Mouse (Mus musculus): ENCODE measurements at regions not wholly inside any gene's neighbourhood (a gene's known extent, or its start where the extent isn't known, plus 50 kb on each side); places are given as distances from the start of the nearest gene placed in this dataset.

GRCm38 (mm10) chr4:98203129-98203528 is 180.0 kb downstream of the Tm2d1 start:
- TF ChIP-seq POLR2A (IDR thresholded peaks at IDR 0.05; ENCODE audit: control insufficient read depth, extremely low read depth, insufficient read depth, low read length, poor library complexity) = no peak
- TF ChIP-seq CTCF (IDR thresholded peaks at IDR 0.05; ENCODE audit: borderline replicate concordance, control insufficient read depth, extremely low read depth, insufficient read depth, low read length, poor library complexity) = no peak
- no peak for DNase-seq
- H3K4me3 ChIP-seq (ENCODE audit: control insufficient read depth, insufficient read depth, low read length) = no peak overlapping the region
- no peaks in the 10 kb centered on the region for H3K27me3 ChIP-seq (ENCODE audit: control insufficient read depth, insufficient read depth, low read length)
- H3K27ac ChIP-seq (ENCODE audit: control insufficient read depth, insufficient read depth, low read length) = no peak overlapping the region
- 98% methylated on average over 3 of the region's 3 CpGs for WGBS
- H3K4me1 ChIP-seq (replicated peaks; ENCODE audit: control insufficient read depth, insufficient read depth, low read length) = peaks cover 7% of the 10 kb centered on the region
- no peaks in the 10 kb centered on the region for H3K36me3 ChIP-seq (ENCODE audit: control insufficient read depth, insufficient read depth, low read length)

- Histone ChIP-seq H3K27ac (ENCODE audit: control insufficient read depth, insufficient read depth, low read length) (no peak overlapping the region), H3K4me1 (replicated peaks; ENCODE audit: control insufficient read depth, insufficient read depth, low read length) (peaks cover 7% of the 10 kb centered on the region), H3K27me3 (ENCODE audit: control insufficient read depth, insufficient read depth, low read length) (no peaks in the 10 kb centered on the region), H3K36me3 (ENCODE audit: control insufficient read depth, insufficient read depth, low read length) (no peaks in the 10 kb centered on the region), H3K4me3 (ENCODE audit: control insufficient read depth, insufficient read depth, low read length) (no peak overlapping the region)
- WGBS = 45% methylated on average over 2 of the region's 2 CpGs
- peak; percentile 12 for DNase-seq
- no peak for TF ChIP-seq CTCF (IDR thresholded peaks at IDR 0.05; ENCODE audit: borderline replicate concordance, control insufficient read depth, extremely low read depth, insufficient read depth, low read length, poor library complexity)
- TF ChIP-seq POLR2A (IDR thresholded peaks at IDR 0.05; ENCODE audit: control insufficient read depth, extremely low read depth, insufficient read depth, low read length, poor library complexity) = no peak
Measured at GRCm38 (mm10) chr4:98202232-98202631, 180.9 kb downstream of the Tm2d1 start.

DNA sequence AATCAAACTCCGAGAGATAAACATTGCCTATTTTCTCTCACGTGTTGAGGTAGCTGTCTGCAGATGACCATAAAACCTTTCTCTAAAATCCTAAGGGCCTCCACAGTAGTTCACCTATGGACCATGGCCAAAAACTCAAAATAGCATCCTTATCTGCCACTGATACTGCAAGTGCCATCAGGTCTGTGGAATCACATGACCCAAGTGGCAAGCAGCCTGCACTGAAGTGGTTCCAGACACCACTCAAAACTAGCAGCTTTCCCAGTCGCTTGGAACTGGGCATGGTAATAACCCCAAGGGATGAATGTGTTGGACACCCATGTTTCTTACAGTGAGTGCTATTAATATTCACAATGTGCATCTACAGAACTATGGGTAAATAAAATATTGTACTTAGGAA is 182.0 kb downstream of the Tm2d1 start:
- 92% methylated on average over 3 of the region's 3 CpGs for WGBS
- peaks cover 7% of the 10 kb centered on the region for H3K4me1 ChIP-seq (replicated peaks; ENCODE audit: control insufficient read depth, insufficient read depth, low read length)
- DNase-seq = no peak

GRCm38 (mm10) chr4:98200701-98201100 is 182.4 kb downstream of the Tm2d1 start:
- no peak for TF ChIP-seq POLR2A (IDR thresholded peaks at IDR 0.05; ENCODE audit: control insufficient read depth, extremely low read depth, insufficient read depth, low read length, poor library complexity)
- no peak for TF ChIP-seq CTCF (IDR thresholded peaks at IDR 0.05; ENCODE audit: borderline replicate concordance, control insufficient read depth, extremely low read depth, insufficient read depth, low read length, poor library complexity)
- Histone ChIP-seq H3K36me3 (ENCODE audit: control insufficient read depth, insufficient read depth, low read length) (no peaks in the 10 kb centered on the region), H3K27ac (ENCODE audit: control insufficient read depth, insufficient read depth, low read length) (no peak overlapping the region), H3K4me1 (replicated peaks; ENCODE audit: control insufficient read depth, insufficient read depth, low read length) (peaks cover 7% of the 10 kb centered on the region), H3K27me3 (ENCODE audit: control insufficient read depth, insufficient read depth, low read length) (no peaks in the 10 kb centered on the region), H3K4me3 (ENCODE audit: control insufficient read depth, insufficient read depth, low read length) (no peak overlapping the region)
- 64% methylated on average over 1 of the region's 1 CpGs for WGBS
- DNase-seq = no peak

More for the DNA sequence above, 182.0 kb downstream of the Tm2d1 start:
- TF ChIP-seq CTCF (IDR thresholded peaks at IDR 0.05; ENCODE audit: borderline replicate concordance, control insufficient read depth, extremely low read depth, insufficient read depth, low read length, poor library complexity) = no peak
- TF ChIP-seq POLR2A (IDR thresholded peaks at IDR 0.05; ENCODE audit: control insufficient read depth, extremely low read depth, insufficient read depth, low read length, poor library complexity) = no peak
- Histone ChIP-seq H3K27me3 (ENCODE audit: control insufficient read depth, insufficient read depth, low read length) (no peaks in the 10 kb centered on the region), H3K36me3 (ENCODE audit: control insufficient read depth, insufficient read depth, low read length) (no peaks in the 10 kb centered on the region), H3K4me3 (ENCODE audit: control insufficient read depth, insufficient read depth, low read length) (no peak overlapping the region), H3K27ac (ENCODE audit: control insufficient read depth, insufficient read depth, low read length) (no peak overlapping the region)

- 94% methylated on average over 3 of the region's 3 CpGs for WGBS
Measured at GRCm38 (mm10) chr4:98190318-98190717, 192.8 kb downstream of the Tm2d1 start.

DNA sequence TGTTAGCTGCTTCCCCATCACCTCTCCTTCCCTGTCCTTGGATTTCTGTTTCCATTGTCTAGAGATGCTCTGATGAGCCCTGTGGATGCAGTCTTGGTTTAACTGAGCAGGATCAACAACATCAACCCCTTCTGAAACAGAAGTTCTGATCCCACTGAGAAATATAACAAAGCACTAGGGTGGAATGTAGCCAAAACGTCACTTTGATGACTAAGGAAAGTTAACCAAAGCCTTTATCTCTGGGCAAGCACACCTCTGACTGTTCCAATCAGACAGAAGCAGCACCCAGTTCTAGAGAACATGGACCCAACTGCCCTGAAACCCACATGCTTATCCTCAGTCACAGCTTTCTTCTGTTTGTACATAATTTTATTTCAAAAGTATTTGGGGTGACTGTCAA is 193.2 kb downstream of the Tm2d1 start:
- no peak overlapping the region for H3K27ac ChIP-seq (ENCODE audit: control insufficient read depth, insufficient read depth, low read length)
- no peaks in the 10 kb centered on the region for H3K36me3 ChIP-seq (ENCODE audit: control insufficient read depth, insufficient read depth, low read length)
- DNase-seq = no peak
- H3K4me1 ChIP-seq (replicated peaks; ENCODE audit: control insufficient read depth, insufficient read depth, low read length) = no peaks in the 10 kb centered on the region
- 51% methylated on average over 1 of the region's 1 CpGs for WGBS
- no peaks in the 10 kb centered on the region for H3K27me3 ChIP-seq (ENCODE audit: control insufficient read depth, insufficient read depth, low read length)
- TF ChIP-seq CTCF (IDR thresholded peaks at IDR 0.05; ENCODE audit: borderline replicate concordance, control insufficient read depth, extremely low read depth, insufficient read depth, low read length, poor library complexity) (no peak), POLR2A (IDR thresholded peaks at IDR 0.05; ENCODE audit: control insufficient read depth, extremely low read depth, insufficient read depth, low read length, poor library complexity) (no peak)
- H3K4me3 ChIP-seq (ENCODE audit: control insufficient read depth, insufficient read depth, low read length) = no peak overlapping the region

More at GRCm38 (mm10) chr4:98190318-98190717, 192.8 kb downstream of the Tm2d1 start:
- H3K36me3 ChIP-seq (ENCODE audit: control insufficient read depth, insufficient read depth, low read length) = no peaks in the 10 kb centered on the region
- H3K27me3 ChIP-seq (ENCODE audit: control insufficient read depth, insufficient read depth, low read length) = no peaks in the 10 kb centered on the region
- no peak overlapping the region for H3K27ac ChIP-seq (ENCODE audit: control insufficient read depth, insufficient read depth, low read length)
- DNase-seq = no peak
- TF ChIP-seq POLR2A (IDR thresholded peaks at IDR 0.05; ENCODE audit: control insufficient read depth, extremely low read depth, insufficient read depth, low read length, poor library complexity) = no peak
- TF ChIP-seq CTCF (IDR thresholded peaks at IDR 0.05; ENCODE audit: borderline replicate concordance, control insufficient read depth, extremely low read depth, insufficient read depth, low read length, poor library complexity) = no peak
- H3K4me3 ChIP-seq (ENCODE audit: control insufficient read depth, insufficient read depth, low read length) = no peak overlapping the region
- H3K4me1 ChIP-seq (replicated peaks; ENCODE audit: control insufficient read depth, insufficient read depth, low read length) = no peaks in the 10 kb centered on the region

GRCm38 (mm10) chr4:98188944-98189343 is 194.2 kb downstream of the Tm2d1 start:
- H3K4me3 ChIP-seq (ENCODE audit: control insufficient read depth, insufficient read depth, low read length) = no peak overlapping the region
- WGBS = 49% methylated on average over 7 of the region's 7 CpGs
- TF ChIP-seq POLR2A (IDR thresholded peaks at IDR 0.05; ENCODE audit: control insufficient read depth, extremely low read depth, insufficient read depth, low read length, poor library complexity) (no peak), CTCF (IDR thresholded peaks at IDR 0.05; ENCODE audit: borderline replicate concordance, control insufficient read depth, extremely low read depth, insufficient read depth, low read length, poor library complexity) (no peak)

More at GRCm38 (mm10) chr4:98188944-98189343, 194.2 kb downstream of the Tm2d1 start:
- Histone ChIP-seq H3K4me1 (replicated peaks; ENCODE audit: control insufficient read depth, insufficient read depth, low read length) (no peaks in the 10 kb centered on the region), H3K36me3 (ENCODE audit: control insufficient read depth, insufficient read depth, low read length) (no peaks in the 10 kb centered on the region), H3K27me3 (ENCODE audit: control insufficient read depth, insufficient read depth, low read length) (no peaks in the 10 kb centered on the region), H3K27ac (ENCODE audit: control insufficient read depth, insufficient read depth, low read length) (no peak overlapping the region)
- DNase-seq = no peak

Measured in thymus, adult 2 months (tissue).